7 mouse cellular contexts compared by ENCODE assay signal in the genomic region with DNA sequence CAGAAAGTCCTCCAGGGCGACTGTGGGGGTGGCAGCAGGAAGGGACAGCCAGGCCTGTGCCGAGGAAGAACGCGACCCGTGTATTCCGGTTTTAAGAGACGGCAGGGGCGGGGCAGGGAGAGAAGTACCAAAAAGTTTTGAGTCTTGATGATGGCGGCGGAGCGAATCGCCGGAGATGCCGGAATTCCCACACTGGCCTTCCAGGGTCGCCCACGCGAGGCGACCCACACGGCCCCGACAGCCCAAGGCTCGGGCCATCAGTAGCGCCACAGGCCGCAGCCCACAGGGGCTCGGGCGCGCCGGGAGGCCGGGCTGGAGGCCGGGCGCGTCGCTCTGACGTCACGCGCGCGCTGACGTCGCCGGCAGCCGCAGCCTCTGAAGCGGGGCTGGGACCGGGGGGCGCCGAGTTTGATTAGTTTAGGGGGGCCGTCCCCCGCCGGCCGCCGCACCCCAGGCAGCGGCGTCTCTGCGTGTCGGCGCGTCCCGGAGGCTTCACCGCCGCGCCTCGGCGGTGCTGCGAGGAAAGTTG. TPM values are rescaled to one million over a fixed set of nuclear protein-coding genes. Genes with fewer than 3 reads are reported as not detected.
DNase-seq lines count a peak whose midpoint lies in the region; ATAC-seq and TF ChIP-seq lines count a peak whose summit lies in the region.

Gene Clasp2 (plus strand): TSS at position 366 of the 529 bp plus-strand sequence.

- no peaks in the 10 kb centered on the region for H3K27me3 ChIP-seq in embryonic facial prominence, embryonic 10.5 days (replicated peaks; ENCODE audit: low read depth, poor library complexity, severe bottlenecking)
- H3K27me3 ChIP-seq in intestine, postnatal 0 days (replicated peaks; ENCODE audit: control insufficient read depth, insufficient read depth, low read length) = no peaks in the 10 kb centered on the region
- H3K27me3 ChIP-seq in limb, embryonic 10.5 days (ENCODE audit: low read depth, poor library complexity, severe bottlenecking) = no peaks in the 10 kb centered on the region
- no peaks in the 10 kb centered on the region for H3K27me3 ChIP-seq in midbrain, embryonic 12.5 days

- peaks cover 23% of the 10 kb centered on the region for H3K4me1 ChIP-seq in embryonic facial prominence, embryonic 10.5 days
- no peaks in the 10 kb centered on the region for H3K4me1 ChIP-seq in intestine, postnatal 0 days (replicated peaks; ENCODE audit: control insufficient read depth, insufficient read depth, low read length)
- H3K4me1 ChIP-seq in limb, embryonic 10.5 days = peaks cover 17% of the 10 kb centered on the region
- peaks cover 15% of the 10 kb centered on the region for H3K4me1 ChIP-seq in midbrain, embryonic 12.5 days

- peak; percentile 88 for DNase-seq in adrenal gland, postnatal 14 days
- DNase-seq in embryonic facial prominence, embryonic 10.5 days (ENCODE audit: low spot score) = peak; percentile 87
- DNase-seq in limb, embryonic 10.5 days (ENCODE audit: low spot score) = peak; percentile 87
- peak; percentile 54 for DNase-seq in skeletal muscle tissue, adult 2 months (ENCODE audit: low read depth, low spot score)

- no peak for TF ChIP-seq CTCF in intestine, postnatal 0 days (IDR thresholded peaks at IDR 0.05; ENCODE audit: low read depth)

- ATAC-seq in granulocyte monocyte progenitor cell, adult 5-6 weeks (replicated peaks; ENCODE audit: poor library complexity, severe bottlenecking) = peak; percentile 68
- peak; percentile 91 for ATAC-seq in intestine, postnatal 0 days
- ATAC-seq in midbrain, embryonic 12.5 days (ENCODE audit: low FRiP score, low read depth) = peak; percentile 98

- H3K4me3 ChIP-seq in embryonic facial prominence, embryonic 10.5 days = peak within 1 kb of the TSS; percentile 93
- peak within 1 kb of the TSS; percentile 98 for H3K4me3 ChIP-seq in intestine, postnatal 0 days (ENCODE audit: low read depth, low read length)
- H3K4me3 ChIP-seq in limb, embryonic 10.5 days = peak within 1 kb of the TSS; percentile 96
- peak within 1 kb of the TSS; percentile 94 for H3K4me3 ChIP-seq in midbrain, embryonic 12.5 days

- peak within 1 kb of the TSS; percentile 89 for H3K4me2 ChIP-seq in intestine, postnatal 0 days (replicated peaks; ENCODE audit: low read depth)
- H3K4me2 ChIP-seq in midbrain, embryonic 12.5 days (replicated peaks) = peak within 1 kb of the TSS; percentile 80

- no peaks in the 10 kb centered on the region for H3K9me3 ChIP-seq in embryonic facial prominence, embryonic 10.5 days
- H3K9me3 ChIP-seq in intestine, postnatal 0 days (ENCODE audit: control insufficient read depth) = no peaks in the 10 kb centered on the region
- no peaks in the 10 kb centered on the region for H3K9me3 ChIP-seq in limb, embryonic 10.5 days (replicated peaks)
- H3K9me3 ChIP-seq in midbrain, embryonic 12.5 days = no peaks in the 10 kb centered on the region

- peak within 1 kb of the TSS; percentile 93 for H3K9ac ChIP-seq in intestine, postnatal 0 days (ENCODE audit: low read depth, low read length)
- peak within 1 kb of the TSS; percentile 84 for H3K9ac ChIP-seq in midbrain, embryonic 12.5 days (replicated peaks)

- under 1% methylated on average over 63 of the region's 63 CpGs for WGBS in embryonic facial prominence, embryonic 10.5 days
- under 1% methylated on average over 63 of the region's 63 CpGs for WGBS in intestine, postnatal 0 days
- under 1% methylated on average over 63 of the region's 63 CpGs for WGBS in limb, embryonic 10.5 days
- under 1% methylated on average over 54 of the region's 63 CpGs for WGBS in midbrain, embryonic 12.5 days

- H3K27ac ChIP-seq in embryonic facial prominence, embryonic 10.5 days (replicated peaks) = peak within 1 kb of the TSS; percentile 95
- H3K27ac ChIP-seq in intestine, postnatal 0 days (ENCODE audit: low read depth, low read length) = peak within 1 kb of the TSS; percentile 89
- peak within 1 kb of the TSS; percentile 95 for H3K27ac ChIP-seq in limb, embryonic 10.5 days
- H3K27ac ChIP-seq in midbrain, embryonic 12.5 days (replicated peaks) = peak within 1 kb of the TSS; percentile 77

- H3K36me3 ChIP-seq in embryonic facial prominence, embryonic 10.5 days (replicated peaks) = no peaks in the 10 kb centered on the region
- no peaks in the 10 kb centered on the region for H3K36me3 ChIP-seq in intestine, postnatal 0 days (ENCODE audit: control insufficient read depth, insufficient read depth)
- H3K36me3 ChIP-seq in limb, embryonic 10.5 days = no peaks in the 10 kb centered on the region
- no peaks in the 10 kb centered on the region for H3K36me3 ChIP-seq in midbrain, embryonic 12.5 days

RNA-seq across cellular contexts. Expression of gene Clasp2, which starts in this region (rescaled TPM):
- 98.8 and 120 TPM in 2 replicates for total RNA-seq in adrenal gland, postnatal 14 days (2021)
- polyA plus RNA-seq in embryonic facial prominence, embryonic 10.5 days (2016; fragmentation: Nextera tagmentation; extraction: Ambion mirVana) = 34.3 and 34.8 TPM in 2 replicates
- total RNA-seq in granulocyte monocyte progenitor cell, adult 5-6 weeks (2014; fragmentation: Nextera tagmentation) = 43.2 and 44.7 TPM in 2 replicates
- 36.9 and 42.2 TPM in 2 replicates for total RNA-seq in granulocyte monocyte progenitor cell, adult 5-6 weeks (2017)
- polyA plus RNA-seq in intestine, postnatal 0 days (2015; fragmentation: Nextera tagmentation; extraction: Ambion mirVana) = 7.2 and 9.0 TPM in 2 replicates
- 29.5 and 31.7 TPM in 2 replicates for polyA plus RNA-seq in limb, embryonic 10.5 days (2016; fragmentation: Nextera tagmentation; extraction: Ambion mirVana)
- polyA plus RNA-seq in midbrain, embryonic 12.5 days (2016; fragmentation: Nextera tagmentation; extraction: Ambion mirVana) = 78.8 and 87.4 TPM in 2 replicates

Comparison
In these comparisons a context has a peak if more than half of its experiments do, and no peak if none do; other contexts are left out.
1. Peak in every context shown above with its lines: DNase-seq, ATAC-seq, H3K4me3 ChIP-seq and H3K27ac ChIP-seq.